Mouse (Mus musculus) bone marrow, adult 2 months (tissue): ENCODE results near the gene Prkar2b.

ENCODE experiments used
- CTCF ChIP-seq: fragments of 200-500 bp; IDR thresholded peaks from 2 replicates; pipeline ENCODE4 v1.5.1; 2011; ENCODE audit warnings: low read length, control low read depth; ENCODE audit not compliant: control insufficient read depth, insufficient read depth
- POLR2A ChIP-seq: fragments of 200-500 bp; IDR thresholded peaks from 2 replicates; pipeline ENCODE4 v1.6.1; 2011; ENCODE audit warnings: low read depth, mild to moderate bottlenecking, control low read depth, low read length, borderline replicate concordance; ENCODE audit not compliant: control insufficient read depth

GRCm38 (mm10) chr12:32007040-32007439, 54.1 kb downstream of the Prkar2b start:
- TF ChIP-seq CTCF (no peak), POLR2A (no peak)
